Mouse (Mus musculus): ENCODE data around the gene Fam161a.

The Fam161a gene

GRCm38 (mm10) chr11:22990393-22991126 lies 16.8 kb upstream of the Fam161a start, which contains the start of gene Cct4:
Cct4 (plus strand) TSS chr11:22990519.
- DNase-seq (ENCODE audit: low spot score in 2 of 2): peak; percentile 79 to 83

GRCm38 (mm10) chr11:22991218-22991835 lies 16.0 kb upstream of the Fam161a start:
- no peak for DNase-seq (ENCODE audit: low spot score in 2 of 2)

- DNase-seq (ENCODE audit: low spot score in 2 of 2): no peak
Observed at GRCm38 (mm10) chr11:22994271-22994670, 13.1 kb upstream of the Fam161a start.

DNA sequence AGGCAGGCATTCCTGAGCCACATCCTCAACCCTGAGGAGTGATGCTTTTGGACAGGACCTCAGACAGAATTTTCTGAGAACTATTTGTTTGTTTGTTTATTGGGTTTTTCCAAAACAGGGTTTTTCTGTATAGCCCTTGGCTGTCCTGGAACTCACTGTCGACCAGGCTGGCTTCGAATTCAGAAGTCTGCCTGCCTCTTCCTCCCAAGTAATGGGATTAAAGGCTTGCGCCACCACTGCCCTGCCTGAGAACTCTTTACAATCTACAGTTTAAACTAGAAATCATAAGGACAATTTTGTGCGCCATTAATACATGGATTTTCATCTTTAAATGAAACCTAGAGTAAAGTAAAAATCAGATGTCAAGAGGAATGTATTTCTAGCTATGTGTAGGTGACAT lies 11.9 kb upstream of the Fam161a start:
- no peak for DNase-seq (ENCODE audit: low spot score in 2 of 2)

- no peak for DNase-seq (ENCODE audit: low spot score in 2 of 2)
Observed at GRCm38 (mm10) chr11:22998308-22998707, 9.0 kb upstream of the Fam161a start.

DNA sequence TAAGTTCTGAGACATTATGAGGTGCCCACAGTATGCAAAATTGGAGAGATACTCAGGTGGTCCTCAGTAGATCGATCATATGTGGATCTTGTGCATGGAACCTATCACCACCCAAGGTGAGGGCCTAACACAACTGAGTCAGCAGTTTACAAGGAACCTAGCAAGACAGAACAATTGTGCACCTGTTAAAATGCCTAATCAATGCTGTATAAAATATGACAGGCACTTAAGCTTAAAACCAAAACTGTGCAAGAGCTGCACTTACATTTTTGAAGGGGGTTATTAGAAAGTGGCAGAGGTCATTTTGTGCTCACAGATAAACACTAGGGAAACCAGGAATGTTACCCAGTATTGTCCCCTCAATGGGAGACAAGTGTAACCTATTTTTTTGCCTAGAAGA lies 2.1 kb upstream of the Fam161a start:
- no peak for DNase-seq (ENCODE audit: low spot score in 2 of 2)

DNA sequence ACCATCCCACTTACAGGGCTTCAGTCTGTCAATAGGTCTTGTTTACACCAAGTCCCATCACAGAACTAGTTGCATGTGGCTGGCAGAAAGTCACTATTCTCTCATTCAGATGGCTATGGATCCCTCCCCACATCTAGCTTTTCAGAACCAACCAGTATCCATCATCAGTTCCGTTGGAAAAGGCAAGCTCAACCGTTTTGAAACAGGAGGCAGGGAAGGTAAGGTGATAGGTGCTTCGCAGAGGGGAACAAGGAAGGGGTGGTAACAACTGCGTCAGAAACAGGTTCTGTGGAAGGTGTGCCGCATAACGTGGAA lies 208 bp upstream of the Fam161a start:
- DNase-seq (ENCODE audit: low spot score in 2 of 2): no peak

DNA sequence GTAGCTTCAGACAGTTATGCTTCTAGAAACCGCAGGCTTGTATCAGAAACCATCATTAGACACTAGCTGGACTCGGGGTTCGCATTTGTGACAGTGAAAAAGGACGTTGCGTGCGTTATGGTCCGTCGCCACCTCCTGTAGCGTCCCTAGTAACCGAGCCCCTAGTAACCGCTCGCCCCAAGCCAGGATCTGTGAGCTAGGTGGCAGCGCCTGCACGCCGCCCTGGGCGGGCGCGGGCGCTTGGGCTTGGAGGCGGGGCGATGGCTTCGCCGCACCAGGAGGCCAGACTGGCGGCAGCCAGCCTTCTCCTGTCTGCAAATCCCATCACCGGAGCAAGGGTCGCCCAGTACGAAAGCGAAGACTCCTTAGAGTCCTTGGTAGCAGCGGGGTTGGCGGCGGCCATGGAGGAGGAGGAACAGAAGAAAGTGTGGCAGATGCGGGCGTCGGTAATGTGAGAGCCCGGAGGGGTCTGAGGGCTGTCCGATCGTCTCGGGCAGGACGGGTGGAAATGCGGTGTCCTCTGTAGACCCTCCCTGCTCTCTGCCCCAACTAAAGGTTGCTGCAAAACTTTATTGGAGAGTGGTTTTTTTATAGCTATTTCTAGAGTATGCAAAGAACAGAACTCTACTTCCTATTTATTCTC lies 971 bp downstream of the Fam161a start:
- peak; percentile 41 to 53 for DNase-seq (ENCODE audit: low spot score in 2 of 2)

GRCm38 (mm10) chr11:23008824-23009200 lies 1.5 kb downstream of the Fam161a start:
- no peak for DNase-seq (ENCODE audit: low spot score in 2 of 2)

DNA sequence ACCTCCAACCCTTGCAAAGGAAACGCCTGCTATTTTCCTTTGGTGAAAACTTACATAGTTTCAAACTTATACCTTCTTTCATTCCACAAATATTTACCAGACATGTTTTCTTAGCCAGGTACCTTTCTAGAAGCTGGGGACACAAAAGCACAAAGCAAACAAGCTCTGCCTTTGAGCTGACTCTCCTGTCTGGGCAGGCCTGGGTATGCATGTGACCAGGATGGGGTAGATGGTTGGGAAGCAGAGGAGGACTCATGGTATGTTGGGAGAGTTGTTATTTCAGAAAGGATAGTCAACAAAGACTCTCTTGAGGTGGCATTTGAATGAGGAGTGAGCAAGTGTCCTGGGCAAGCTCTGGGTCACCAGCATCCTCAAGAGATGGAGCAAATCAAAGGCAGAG lies 5.8 kb downstream of the Fam161a start:
- no peak for DNase-seq (ENCODE audit: low spot score in 2 of 2)

- DNase-seq (ENCODE audit: low spot score in 2 of 2): no peak
Observed at GRCm38 (mm10) chr11:23013580-23014294, 6.4 kb downstream of the Fam161a start.

- no peak for DNase-seq (ENCODE audit: low spot score in 2 of 2)
Observed at GRCm38 (mm10) chr11:23014996-23015395, 7.7 kb downstream of the Fam161a start.

DNA sequence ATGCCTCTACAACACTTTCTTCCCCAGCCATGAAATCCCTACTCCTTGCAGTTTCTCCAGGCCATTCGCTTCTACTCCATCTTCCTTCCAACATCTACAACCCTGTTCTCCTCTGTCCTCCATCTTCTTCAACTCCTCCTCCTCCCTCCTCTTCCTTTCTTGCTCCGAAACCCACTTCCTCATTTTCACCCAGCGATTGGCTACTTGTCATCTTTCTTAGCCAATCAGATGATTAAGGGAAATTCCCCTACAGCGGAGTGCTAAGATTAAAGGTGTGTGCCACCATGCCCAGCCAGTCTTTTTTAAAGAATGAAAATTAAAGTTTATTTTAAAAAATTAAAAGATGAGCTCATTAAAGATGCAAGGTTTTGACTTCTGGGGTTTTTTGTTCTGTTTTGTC lies 10.6 kb downstream of the Fam161a start:
- no peak for DNase-seq (ENCODE audit: low spot score in 2 of 2)

- no peak for DNase-seq (ENCODE audit: low spot score in 2 of 2)
Observed at GRCm38 (mm10) chr11:23020116-23020770, 12.9 kb downstream of the Fam161a start.

DNA sequence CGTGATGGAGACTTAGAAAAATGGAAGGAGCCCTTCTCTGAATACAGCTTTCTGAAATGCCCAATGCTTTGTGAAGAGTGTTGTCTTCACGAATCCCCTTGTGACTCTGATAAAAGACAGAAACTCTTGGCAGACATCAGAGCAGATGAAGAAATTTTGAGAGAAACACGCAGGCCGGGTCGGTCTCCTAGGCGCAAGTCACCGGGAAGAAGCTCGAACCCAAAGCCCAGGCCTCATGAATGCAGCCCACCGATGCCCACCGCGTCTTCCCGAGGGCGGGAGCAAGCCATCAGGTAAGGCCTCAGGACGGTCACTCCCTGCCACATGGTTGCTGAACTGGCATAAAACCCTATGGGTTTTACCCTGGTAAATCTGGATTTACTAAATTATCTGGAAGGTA lies 13.5 kb downstream of the Fam161a start:
- DNase-seq (ENCODE audit: low spot score in 2 of 2): no peak

GRCm38 (mm10) chr11:23023155-23023554 lies 15.8 kb downstream of the Fam161a start:
- DNase-seq (ENCODE audit: low spot score in 2 of 2): no peak

- DNase-seq (ENCODE audit: low spot score in 2 of 2): no peak
Observed at GRCm38 (mm10) chr11:23024169-23024568, 16.8 kb downstream of the Fam161a start.

DNA sequence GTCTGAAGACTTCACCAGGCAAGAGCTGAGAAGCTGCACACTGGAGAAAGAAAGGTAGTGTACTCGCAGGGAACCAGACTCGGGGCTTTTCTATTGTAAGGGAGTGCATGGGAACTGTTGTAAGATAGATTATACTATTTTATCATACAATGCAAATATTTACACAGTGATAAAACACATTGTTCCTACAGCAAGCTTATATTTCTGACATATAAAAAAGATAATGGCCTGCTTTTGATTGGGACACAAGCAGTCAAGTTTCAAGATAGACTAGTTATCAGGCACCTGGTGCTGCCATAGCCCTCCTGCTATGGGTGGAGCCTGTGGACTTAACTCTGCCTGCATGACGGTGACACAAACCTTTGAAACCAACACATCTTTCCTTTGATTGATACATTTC lies 21.6 kb downstream of the Fam161a start:
- DNase-seq (ENCODE audit: low spot score in 2 of 2): no peak

DNA sequence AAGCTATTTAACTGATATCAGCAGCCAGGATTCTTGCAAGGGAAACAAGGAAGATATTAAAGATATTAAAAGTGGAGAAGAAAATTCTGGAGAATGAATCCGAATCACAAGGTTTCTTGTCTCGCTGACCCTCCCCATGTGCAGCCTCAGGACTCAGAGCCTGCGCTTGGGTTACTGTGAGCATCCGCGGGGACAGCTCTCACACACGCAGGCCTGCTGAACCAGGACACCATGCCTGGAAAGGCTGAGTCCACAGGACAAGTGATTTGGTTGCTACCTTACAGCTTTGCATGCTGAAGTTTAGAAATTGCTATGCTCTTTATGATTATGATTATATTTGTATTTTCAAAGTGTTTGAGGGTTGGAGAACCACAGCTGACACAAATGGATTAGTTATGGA lies 22.1 kb downstream of the Fam161a start:
- DNase-seq (ENCODE audit: low spot score in 2 of 2): no peak

GRCm38 (mm10) chr11:23047252-23047651 lies 39.9 kb downstream of the Fam161a start:
- DNase-seq (ENCODE audit: low spot score in 2 of 2): no peak

DNA sequence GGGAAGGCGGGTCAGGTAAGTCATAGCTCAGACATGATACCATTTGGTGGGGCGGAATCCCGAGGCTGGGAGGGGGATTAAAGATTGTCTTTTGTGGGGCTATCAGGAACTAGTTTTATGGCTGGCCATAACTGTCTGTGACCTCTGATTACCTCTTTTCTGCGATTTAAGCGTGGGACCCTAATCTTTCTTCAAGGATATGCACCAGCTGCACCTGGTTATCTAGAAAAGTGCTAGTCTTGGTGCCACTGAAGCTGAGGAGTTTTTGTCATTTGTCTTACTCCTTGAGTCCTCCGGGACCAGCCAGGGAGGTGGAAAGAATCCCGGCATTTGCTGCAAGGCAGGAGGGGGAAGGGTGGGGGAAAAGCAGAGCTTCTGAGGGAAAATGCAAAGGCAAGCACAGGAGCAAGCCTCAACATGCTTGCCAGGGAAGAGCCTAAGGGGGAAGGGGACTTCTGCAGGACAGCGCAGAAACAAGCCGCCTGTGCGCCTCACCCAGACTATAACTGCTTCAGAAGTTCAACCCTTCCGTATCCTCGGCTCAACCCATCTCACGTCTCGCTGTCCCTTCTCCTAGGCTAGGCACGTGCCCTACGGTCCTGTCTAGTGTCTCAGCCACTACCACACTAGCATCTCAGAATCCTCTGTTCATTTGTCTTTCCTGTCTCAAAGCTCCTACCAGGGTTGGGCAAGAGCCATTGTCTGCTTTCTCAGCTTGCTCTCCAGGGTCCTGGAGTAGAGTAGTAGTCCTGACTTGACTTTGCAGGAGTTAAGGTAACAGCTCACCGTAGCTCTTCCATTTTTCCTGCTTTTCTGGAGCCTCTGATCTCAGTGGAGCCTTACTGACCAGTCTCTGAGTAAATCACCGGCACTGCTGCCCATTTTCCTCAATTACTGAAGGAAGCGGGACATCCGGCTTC lies 40.6 kb downstream of the Fam161a start:
- DNase-seq (ENCODE audit: low spot score in 2 of 2): no peak
